Mouse (Mus musculus) heart, postnatal 0 days (tissue): ENCODE data around the gene Pde4d.

Experiments used
- CTCF ChIP-seq: IDR thresholded peaks from 2 replicates; pipeline ENCODE4 v1.5.1; 2016; ENCODE audit warnings: antibody characterized with exemption, control low read depth, low read depth
- EP300 ChIP-seq: IDR thresholded peaks from 2 replicates; pipeline ENCODE4 v1.6.1; 2016; ENCODE audit warnings: antibody characterized with exemption, low read depth

DNA sequence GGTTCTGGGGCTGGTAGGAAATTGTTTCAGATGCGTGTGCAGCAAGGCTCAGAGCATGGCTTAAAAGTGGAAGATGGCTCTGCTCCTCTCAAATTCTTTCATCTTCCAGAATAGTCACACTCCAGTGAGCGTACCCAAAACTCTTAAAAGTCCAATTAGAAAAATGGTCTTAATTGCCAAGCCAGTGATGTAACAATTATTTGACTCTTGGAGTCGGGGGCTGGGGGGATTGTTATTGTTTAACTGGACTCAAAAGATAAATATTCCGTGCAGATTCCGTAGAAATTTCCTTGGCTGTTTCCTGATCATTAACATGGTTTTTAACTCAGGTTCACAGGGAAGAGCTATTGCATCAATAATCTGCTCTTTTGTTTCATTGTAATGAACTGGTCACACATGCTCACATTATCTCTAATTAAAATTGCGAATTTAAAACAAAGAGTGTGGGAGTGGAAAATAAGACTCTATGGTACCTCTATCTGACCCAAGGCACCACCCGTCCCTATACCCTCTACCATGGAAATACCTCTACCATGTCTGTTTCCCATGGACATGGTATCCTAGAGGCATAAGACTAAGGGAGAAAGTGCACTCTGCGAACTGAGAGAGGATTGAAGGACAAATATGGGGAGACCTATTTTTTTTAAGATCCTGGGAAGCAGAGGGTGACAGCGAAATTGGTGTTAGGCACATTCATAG lies 1159.5 kb downstream of the Pde4d start:
- TF ChIP-seq CTCF: no peak
- no peak for TF ChIP-seq EP300
